Mouse (Mus musculus) heart, embryonic 11.5 days (tissue): ENCODE results near the gene Gtpbp1. TPM values are rescaled to one million over a fixed set of nuclear protein-coding genes. Genes with fewer than 3 reads are reported as not detected.

Experiments used
- ATAC-seq: fragments of 200-750 bp; cut with Nextera tagmentation; replicated peaks from 2 replicates; pipeline ENCODE4 v1.8.0; 2017; ENCODE audit warnings: moderate library complexity; ENCODE audit not compliant: insufficient number of reproducible peaks, low FRiP score, low TSS enrichment
- H3K27ac ChIP-seq: fragments of 300-500 bp; sonication (generic); 2 replicates; pipeline ENCODE4 v1.5.1; 2014; ENCODE audit warnings: mild to moderate bottlenecking, low read depth, low read length
- H3K27me3 ChIP-seq: fragments of 300-500 bp; sonication (generic); 2 replicates; pipeline ENCODE4 v1.6.1; 2014; ENCODE audit warnings: mild to moderate bottlenecking, low read length, mixed read lengths; ENCODE audit not compliant: control insufficient read depth, insufficient read depth
- H3K36me3 ChIP-seq: fragments of 300-500 bp; sonication (generic); 2 replicates; pipeline ENCODE4 v1.6.1; 2014; ENCODE audit warnings: mild to moderate bottlenecking, low read length, moderate library complexity, mixed read lengths; ENCODE audit not compliant: control insufficient read depth, insufficient read depth
- H3K4me1 ChIP-seq: fragments of 300-500 bp; sonication (generic); 2 replicates; pipeline ENCODE4 v1.6.1; 2014; ENCODE audit warnings: low read length; ENCODE audit not compliant: control insufficient read depth, insufficient read depth
- H3K4me2 ChIP-seq: fragments of 300-500 bp; sonication (generic); 2 replicates; pipeline ENCODE4 v1.6.1; 2014; ENCODE audit warnings: mild to moderate bottlenecking, moderate library complexity
- H3K4me3 ChIP-seq: fragments of 300-500 bp; sonication (generic); 2 replicates; pipeline ENCODE4 v1.5.1; 2014; ENCODE audit warnings: low read depth, low read length
- H3K9ac ChIP-seq: fragments of 300-500 bp; sonication (generic); 2 replicates; pipeline ENCODE4 v1.6.1; 2014; ENCODE audit warnings: mild to moderate bottlenecking, low read depth, low read length, moderate library complexity
- H3K9me3 ChIP-seq: fragments of 300-500 bp; sonication (generic); replicated peaks from 2 replicates; pipeline ENCODE4 v1.6.1; 2016; ENCODE audit warnings: low read length; ENCODE audit not compliant: control insufficient read depth
- whole genome bisulfite sequencing: fragments of 180-500 bp; shearing (Covaris S2); extraction: QIAGEN DNeasy Blood & Tissue Kit; methylation state at CpG from one replicate; pipeline ENCODE4 v1.1.7; 2014; ENCODE audit not compliant: insufficient replicate concordance; 5-methylcytosine and 5-hydroxymethylcytosine counted together
- polyA plus RNA-seq: library from polyadenylated mRNA; unstranded; fragments of >200 nt; fragmentation: Nextera tagmentation; extraction: Ambion mirVana; gene quantifications from 2 replicates; pipeline ENCODE4 v1.2.1, GENCODE M21; 2014

Gene Gtpbp1
- polyA plus RNA-seq, 1 experiment from 2014 or later: 22.7 TPM

DNA sequence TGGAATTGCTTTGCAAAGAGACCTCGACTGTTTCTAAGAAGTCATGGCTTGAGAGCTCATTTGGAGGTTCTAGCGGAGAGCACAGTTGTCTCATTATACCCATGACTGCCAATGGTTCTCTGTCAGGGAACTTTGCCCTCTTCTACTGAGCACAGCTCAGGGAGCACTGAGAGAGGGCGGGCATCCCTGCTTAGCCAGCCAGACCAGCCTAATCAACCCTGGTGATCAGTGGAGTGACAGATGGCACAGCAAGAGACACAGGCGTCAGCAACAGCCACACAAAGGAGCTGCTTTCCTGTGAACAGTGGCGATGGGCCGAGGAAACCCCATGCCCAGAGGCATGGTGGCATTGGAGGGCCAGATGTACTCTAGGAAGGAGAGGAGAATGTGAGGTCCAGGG is 6.4 kb downstream of the Gtpbp1 start:
- ATAC-seq: no peak
- Histone ChIP-seq H3K27me3 (no peaks in the 10 kb centered on the region), H3K36me3 (0 out of 2 replicates have a peak, but pooled peaks cover 3% of the 10 kb centered on the region), H3K9me3 (no peaks in the 10 kb centered on the region), H3K4me1 (0 out of 2 replicates have a peak, but pooled peaks cover 19% of the 10 kb centered on the region), H3K4me3 (no peak overlapping the region), H3K9ac (no peak overlapping the region), H3K4me2 (no peak overlapping the region), H3K27ac (no peak overlapping the region)
- WGBS: 83% methylated on average over 6 of the region's 6 CpGs

DNA sequence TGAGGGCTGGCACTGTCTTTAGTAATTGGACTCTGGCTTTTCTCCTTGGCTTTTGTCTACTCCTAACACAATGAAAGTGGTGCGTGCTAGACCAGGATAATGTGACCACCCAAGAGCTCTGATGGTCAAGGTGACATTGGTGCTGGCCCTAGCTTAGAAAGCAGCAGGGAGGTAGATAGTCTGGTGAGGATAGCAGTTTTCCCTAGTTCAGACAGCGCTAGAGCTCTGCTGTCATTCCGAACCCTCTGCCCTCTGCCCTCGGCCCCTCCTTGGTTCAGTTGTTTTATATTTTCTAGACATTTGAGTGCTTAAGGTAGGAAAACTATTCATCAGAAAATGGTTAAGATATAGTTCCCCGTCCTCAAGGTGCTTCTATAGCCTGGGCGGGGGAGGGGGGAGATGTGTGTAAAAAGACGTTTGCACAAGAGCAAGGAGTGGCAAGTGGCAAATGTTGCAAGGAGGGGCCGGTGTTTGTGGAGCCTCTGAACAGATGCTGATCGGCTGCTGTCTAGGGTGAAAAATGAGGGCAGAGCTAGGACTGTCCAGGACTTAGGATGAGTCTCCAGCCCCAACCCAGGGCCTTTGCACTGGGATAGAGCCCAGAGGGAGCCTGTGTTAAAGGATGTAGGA is 7.0 kb downstream of the Gtpbp1 start:
- WGBS: 73% methylated on average over 9 of the region's 9 CpGs
- Histone ChIP-seq H3K27ac (no peak overlapping the region), H3K27me3 (no peaks in the 10 kb centered on the region), H3K9me3 (no peaks in the 10 kb centered on the region), H3K9ac (no peak overlapping the region), H3K4me1 (0 out of 2 replicates have a peak, but pooled peaks cover 19% of the 10 kb centered on the region), H3K4me2 (no peak overlapping the region), H3K36me3 (0 out of 2 replicates have a peak, but pooled peaks cover 3% of the 10 kb centered on the region), H3K4me3 (no peak overlapping the region)
- ATAC-seq: no peak

DNA sequence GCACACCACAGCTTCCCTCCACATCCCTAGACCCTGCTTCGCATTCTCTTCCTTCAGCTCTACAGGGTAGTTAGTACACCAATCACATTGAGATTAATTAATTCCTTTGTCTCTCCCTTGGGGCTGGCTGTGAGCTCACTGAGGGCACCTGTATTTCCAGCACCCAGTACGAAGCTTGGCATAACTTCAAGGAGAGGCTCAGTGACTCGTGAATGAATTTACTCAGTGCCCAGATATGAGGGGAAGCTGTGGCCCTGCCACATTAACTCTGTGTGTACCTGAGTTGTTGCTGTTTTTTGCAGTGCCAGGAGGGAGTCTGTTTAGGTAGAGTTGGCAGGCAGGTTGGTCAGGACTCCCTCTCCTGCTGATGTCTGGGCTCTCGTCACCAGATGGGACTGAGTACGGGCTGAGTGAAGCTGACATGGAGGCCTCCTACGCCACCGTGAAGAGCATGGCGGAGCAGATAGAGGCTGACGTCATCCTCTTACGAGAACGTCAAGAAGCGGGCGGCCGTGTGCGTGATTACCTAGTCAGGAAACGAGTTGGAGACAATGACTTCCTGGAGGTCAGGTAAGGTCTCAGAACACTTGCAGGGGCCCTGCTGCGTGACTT is 16.1 kb downstream of the Gtpbp1 start:
- no peak overlapping the region for H3K9ac ChIP-seq
- no peak overlapping the region for H3K4me3 ChIP-seq
- H3K4me1 ChIP-seq: no peaks in the 10 kb centered on the region
- H3K36me3 ChIP-seq: peaks cover 10% of the 10 kb centered on the region
- no peak overlapping the region for H3K27ac ChIP-seq
- no peaks in the 10 kb centered on the region for H3K27me3 ChIP-seq
- H3K9me3 ChIP-seq: no peaks in the 10 kb centered on the region
- no peak for ATAC-seq
- no peak overlapping the region for H3K4me2 ChIP-seq
- 82% methylated on average over 17 of the region's 17 CpGs for WGBS

DNA sequence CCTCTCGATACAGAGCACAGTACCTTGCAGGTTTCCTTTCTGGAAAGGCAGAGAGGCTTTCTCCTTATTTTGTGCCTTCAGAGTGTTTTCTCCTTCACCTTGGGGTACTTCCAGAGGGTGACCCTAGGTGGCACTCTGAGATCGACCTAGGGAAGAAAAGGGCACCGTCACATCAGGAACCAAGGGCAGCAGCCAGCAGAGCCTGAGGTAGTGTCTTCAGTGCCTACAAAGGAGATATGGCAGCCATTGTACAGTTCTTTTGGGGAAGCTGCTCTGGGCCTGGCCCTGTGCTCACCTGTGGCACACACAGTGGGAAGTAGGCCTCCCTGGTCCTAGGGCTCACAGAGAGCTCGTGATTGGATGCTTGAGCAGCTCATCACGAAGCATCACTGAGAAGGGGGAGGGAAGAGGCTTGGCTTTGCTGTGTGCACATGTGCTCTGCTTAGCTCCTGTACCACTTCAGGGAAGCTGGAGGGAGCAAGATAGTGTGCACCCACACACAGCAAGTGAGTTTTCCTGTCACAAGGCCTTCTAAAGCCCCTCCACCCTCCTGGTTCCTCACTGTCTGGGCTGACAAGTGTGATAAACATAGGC is 17.7 kb downstream of the Gtpbp1 start:
- no peaks in the 10 kb centered on the region for H3K27me3 ChIP-seq
- peaks cover 22% of the 10 kb centered on the region for H3K36me3 ChIP-seq
- no peak for ATAC-seq
- no peak overlapping the region for H3K4me2 ChIP-seq
- no peaks in the 10 kb centered on the region for H3K4me1 ChIP-seq
- H3K9ac ChIP-seq: no peak overlapping the region
- no peak overlapping the region for H3K4me3 ChIP-seq
- 87% methylated on average over 5 of the region's 5 CpGs for WGBS
- H3K27ac ChIP-seq: no peak overlapping the region
- H3K9me3 ChIP-seq: no peaks in the 10 kb centered on the region

DNA sequence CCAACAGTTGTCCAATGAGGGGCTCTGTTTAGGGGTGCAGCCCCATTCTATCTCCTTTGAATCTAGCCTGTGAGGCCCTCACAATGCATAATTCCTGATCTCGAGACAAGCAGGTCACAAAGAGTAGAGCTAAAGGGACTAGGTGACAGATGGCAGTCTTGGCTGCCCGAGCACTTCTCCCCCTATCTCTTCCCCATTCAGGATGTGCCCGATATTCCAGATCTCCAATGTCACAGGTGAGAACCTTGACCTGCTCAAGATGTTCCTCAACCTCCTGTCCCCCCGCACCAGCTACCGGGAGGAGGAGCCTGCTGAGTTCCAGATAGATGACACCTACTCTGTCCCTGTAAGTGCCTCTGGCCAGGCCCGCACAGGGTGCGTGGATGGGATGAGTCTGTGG is 25.0 kb downstream of the Gtpbp1 start:
- H3K4me1 ChIP-seq: no peaks in the 10 kb centered on the region

DNA sequence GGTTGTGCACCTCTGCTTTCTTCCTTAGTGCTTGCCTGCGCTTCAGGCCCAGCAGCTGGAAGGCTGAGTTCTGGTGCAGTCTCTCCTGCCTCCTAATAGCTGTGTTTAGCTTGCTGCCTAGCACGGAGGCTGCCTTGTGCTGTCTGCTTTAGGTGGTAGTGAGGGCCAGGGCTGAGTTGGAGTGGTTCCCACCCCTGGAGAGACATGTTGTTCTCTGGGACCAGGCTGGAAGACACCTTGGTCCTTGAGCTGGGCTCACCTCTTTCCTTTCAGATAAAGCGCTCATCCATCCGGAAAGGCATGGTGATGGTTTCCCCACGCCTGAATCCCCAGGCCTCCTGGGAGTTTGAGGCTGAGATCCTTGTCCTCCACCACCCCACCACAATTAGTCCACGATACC is 26.1 kb downstream of the Gtpbp1 start:
- H3K27ac ChIP-seq: no peak overlapping the region
- no peaks in the 10 kb centered on the region for H3K4me1 ChIP-seq
- no peak overlapping the region for H3K4me3 ChIP-seq
- no peaks in the 10 kb centered on the region for H3K27me3 ChIP-seq
- H3K9me3 ChIP-seq: no peaks in the 10 kb centered on the region
- H3K9ac ChIP-seq: no peak overlapping the region
- H3K36me3 ChIP-seq: peaks cover 44% of the 10 kb centered on the region
- WGBS: 90% methylated on average over 6 of the region's 6 CpGs
- no peak for ATAC-seq
- H3K4me2 ChIP-seq: no peak overlapping the region

More for the DNA sequence above, 25.0 kb downstream of the Gtpbp1 start:
- no peaks in the 10 kb centered on the region for H3K27me3 ChIP-seq
- H3K4me3 ChIP-seq: no peak overlapping the region
- peaks cover 47% of the 10 kb centered on the region for H3K36me3 ChIP-seq
- 91% methylated on average over 7 of the region's 7 CpGs for WGBS
- H3K27ac ChIP-seq: no peak overlapping the region
- no peak overlapping the region for H3K9ac ChIP-seq
- no peaks in the 10 kb centered on the region for H3K9me3 ChIP-seq
- H3K4me2 ChIP-seq: no peak overlapping the region
- ATAC-seq: no peak

DNA sequence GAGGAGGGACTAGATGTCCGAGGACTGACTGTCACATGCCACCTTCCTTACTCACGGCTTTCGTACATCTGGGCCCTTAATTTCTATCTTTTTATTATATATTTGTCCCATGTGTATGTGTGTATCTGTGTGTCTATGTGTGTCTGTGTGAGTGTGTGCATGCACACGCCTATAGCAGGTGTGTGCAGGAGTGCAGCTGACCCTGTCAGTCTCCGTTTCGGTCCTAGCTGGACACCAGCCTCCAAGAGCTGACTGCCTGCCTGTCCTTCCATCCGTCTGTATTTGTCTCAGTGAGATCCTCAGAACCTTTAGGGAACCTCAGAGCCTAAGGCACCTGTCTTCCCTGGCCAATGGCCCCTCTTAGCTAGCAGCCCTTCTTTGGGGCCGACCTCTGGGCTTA is 29.6 kb downstream of the Gtpbp1 start:
- H3K36me3 ChIP-seq: peaks cover 29% of the 10 kb centered on the region
- H3K4me1 ChIP-seq: no peaks in the 10 kb centered on the region
- no peak for ATAC-seq

DNA sequence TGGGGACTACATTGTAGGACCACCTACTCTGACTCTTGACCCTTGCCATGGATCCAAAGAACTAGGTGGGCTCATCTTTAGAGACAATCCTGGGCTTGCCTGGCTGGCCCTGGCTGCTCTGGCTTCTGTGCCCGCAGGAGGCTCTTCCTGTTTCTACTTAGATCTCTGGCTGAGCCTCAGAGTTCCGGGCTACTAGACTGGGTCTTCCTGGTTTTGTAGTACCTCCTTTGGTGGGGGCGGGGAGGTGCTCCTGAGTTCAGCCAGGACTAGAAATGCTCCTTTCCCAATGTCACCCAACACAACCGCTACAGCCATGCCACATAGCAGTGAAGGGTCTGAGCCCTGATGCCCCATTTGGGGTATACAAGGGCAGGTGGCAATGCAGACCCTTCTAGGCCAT is 30.2 kb downstream of the Gtpbp1 start:
- WGBS: 79% methylated on average over 4 of the region's 4 CpGs
- ATAC-seq: no peak
- no peaks in the 10 kb centered on the region for H3K27me3 ChIP-seq
- no peak overlapping the region for H3K27ac ChIP-seq
- no peaks in the 10 kb centered on the region for H3K4me1 ChIP-seq
- no peak overlapping the region for H3K4me2 ChIP-seq
- H3K4me3 ChIP-seq: no peak overlapping the region
- H3K9ac ChIP-seq: no peak overlapping the region
- peaks cover 27% of the 10 kb centered on the region for H3K36me3 ChIP-seq
- no peaks in the 10 kb centered on the region for H3K9me3 ChIP-seq

More for the DNA sequence above, 29.6 kb downstream of the Gtpbp1 start:
- no peak overlapping the region for H3K27ac ChIP-seq
- H3K4me2 ChIP-seq: no peak overlapping the region
- 94% methylated on average over 8 of the region's 8 CpGs for WGBS
- no peak overlapping the region for H3K9ac ChIP-seq
- H3K4me3 ChIP-seq: no peak overlapping the region
- H3K9me3 ChIP-seq: no peaks in the 10 kb centered on the region
- H3K27me3 ChIP-seq: no peaks in the 10 kb centered on the region
